Mouse (Mus musculus): ENCODE data around the gene Wdr64.

The Wdr64 gene

DNA sequence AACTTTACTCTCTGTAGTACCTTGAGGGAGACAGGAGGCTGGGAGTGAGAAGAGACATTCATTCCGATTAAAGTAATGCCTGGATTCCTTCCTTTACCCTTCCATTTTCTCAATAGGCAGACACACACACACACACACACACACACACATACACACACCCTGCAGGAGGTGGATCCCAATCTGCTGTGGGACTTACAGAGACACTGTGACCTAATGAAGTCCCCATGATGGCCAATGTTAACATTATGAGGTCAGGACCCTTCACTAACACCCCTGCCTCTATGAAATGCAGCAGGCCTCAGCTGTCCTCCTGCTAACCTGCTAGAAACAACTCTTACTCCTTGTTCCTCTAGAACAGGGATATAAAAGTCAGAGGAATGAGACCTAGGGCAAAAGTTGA lies at the start of gene Wdr64:
TSS of gene Wdr64 (plus strand) at position 301 of the 400 bp plus-strand sequence.
- DNase-seq, result no peak

- no peak for DNase-seq
These were observed 49.8 kb upstream of the Wdr64 start for GRCm38 (mm10) chr1:175648615-175649014.

DNA sequence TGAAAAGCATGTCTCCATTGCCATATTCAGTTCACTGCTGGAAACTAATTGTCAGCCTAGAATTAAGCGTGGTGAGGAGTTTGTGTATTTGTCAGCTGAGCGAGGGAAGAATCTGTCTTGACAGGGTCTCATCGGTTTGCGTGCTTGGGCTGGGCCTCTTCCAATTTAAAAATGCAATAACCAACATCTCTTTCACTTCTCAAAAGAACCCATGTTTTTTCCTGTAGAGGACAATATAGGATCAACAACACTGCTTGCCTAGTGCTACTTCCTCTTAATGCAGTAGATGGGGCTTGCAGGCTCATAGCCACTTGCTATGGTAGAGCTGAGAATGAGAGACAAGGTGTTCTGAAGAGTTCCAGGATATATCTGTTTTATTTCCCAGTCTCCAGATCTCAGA lies 38.5 kb upstream of the Wdr64 start:
- DNase-seq, result no peak

- DNase-seq, result peak; percentile 20 to 37
These were observed 29.6 kb upstream of the Wdr64 start for GRCm38 (mm10) chr1:175668666-175669405.

DNA sequence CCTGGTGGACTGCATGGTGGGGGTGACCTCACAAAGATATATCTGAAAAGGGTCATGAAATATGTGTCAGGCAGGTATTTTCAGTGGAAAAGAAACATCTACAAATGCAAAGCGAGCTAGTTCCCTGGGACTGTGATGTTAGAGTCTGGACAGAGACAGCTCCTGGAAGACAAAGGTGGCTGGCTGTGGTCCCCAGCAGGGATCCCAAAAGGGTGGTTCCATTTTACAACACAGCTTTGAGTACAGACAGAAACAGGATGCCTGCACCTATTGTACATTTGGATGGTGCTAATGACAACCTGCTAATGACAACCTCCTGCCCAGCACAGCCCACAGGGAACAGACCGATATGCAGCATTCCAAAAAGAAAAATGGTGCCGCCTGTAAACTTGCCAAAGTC lies 28.9 kb upstream of the Wdr64 start:
- DNase-seq, result no peak

DNA sequence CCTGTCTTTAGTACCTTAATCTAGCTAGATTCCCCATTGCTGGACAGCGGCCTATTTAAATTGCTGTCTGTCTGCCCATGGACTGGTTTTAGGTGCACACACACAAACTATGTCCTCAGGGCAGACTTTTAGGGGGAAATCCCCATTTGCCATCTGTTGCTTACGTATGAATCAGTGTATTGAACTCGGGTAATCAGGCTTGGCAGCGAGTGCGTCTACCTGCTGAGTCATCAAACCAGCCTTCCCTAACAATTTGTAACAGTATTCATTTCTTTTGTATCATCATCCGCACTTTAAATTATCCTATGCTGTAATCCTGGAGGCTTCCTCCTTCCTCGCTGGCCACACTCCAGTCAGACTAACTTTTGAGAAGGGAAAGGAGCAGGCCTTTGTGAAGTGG lies 28.4 kb upstream of the Wdr64 start:
- DNase-seq, result no peak

DNA sequence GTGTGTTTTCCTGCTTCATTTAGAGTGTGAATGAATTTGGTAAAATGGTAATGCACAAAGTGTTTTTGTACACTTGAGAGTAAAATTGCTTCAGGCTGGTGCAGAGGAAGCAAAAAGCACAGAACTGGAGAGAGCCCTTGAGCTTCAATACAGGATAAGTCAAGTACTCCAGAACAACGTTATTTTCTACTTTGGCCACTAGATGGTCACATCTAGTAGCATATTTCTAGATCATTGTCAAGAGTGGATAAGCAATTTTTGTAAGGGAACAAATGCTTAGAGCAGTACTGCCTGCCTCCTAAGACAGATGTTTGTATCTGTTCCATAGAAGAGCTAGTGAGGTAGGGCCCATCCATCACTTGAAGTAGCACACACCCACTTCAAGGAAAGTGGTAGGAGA lies 26.8 kb upstream of the Wdr64 start:
- DNase-seq, result no peak

DNA sequence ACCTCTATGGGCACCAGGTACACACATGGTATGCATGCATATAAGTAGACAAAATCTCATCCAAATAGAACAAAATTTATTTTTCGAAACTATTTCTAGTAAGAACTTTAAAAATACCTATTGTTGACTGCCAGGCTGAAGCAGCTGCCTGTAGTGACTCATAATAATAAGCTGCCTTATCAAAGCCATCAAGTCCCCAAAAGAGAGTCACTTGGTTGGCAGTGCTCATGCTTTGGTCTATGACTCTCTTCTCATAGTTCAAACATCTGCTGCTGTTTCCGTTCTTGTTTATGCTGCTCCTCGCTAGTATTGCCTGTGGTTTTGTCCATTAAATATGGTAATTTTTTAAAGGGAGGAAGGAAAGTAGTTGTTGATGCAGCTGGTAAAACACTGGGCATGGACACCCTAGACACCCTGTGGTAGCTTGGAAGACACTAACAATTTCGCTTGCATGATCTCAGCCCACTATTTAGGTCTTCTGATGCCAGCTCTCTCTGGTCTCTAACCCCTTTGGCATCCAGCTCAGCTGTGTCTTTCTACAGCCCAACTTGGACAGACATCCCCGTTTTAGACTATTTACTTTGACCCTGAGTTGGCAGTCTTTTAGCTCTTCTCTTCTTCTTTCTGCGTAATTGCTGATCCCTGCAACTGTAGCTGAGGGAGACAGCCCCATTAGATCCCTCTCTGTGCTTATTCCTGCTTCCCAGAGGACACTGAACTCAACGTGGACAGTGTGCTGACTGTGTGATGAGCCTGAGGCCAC lies 24.6 kb upstream of the Wdr64 start:
- DNase-seq, result no peak

GRCm38 (mm10) chr1:175675116-175675515 lies 23.3 kb upstream of the Wdr64 start:
- no peak for DNase-seq

DNA sequence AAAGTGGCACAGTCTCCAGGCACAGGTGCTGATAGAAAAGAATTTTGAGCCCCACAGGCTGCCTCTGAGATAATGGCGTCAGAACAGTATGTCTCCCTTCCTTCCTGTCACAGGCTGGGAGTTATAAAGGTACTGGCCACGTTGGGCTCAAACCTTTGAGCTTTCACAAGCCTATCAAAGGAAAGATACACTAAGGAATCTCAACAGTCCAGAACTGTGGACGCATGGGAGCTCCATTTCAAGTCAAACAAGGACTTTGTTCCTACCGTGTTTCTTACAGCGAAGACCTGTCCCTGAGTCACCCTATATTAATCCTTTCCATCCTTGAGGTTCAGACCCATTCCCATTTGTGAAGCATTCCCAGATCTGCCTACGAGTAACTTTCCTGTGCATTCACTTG lies 20.9 kb upstream of the Wdr64 start:
- DNase-seq, result no peak

DNA sequence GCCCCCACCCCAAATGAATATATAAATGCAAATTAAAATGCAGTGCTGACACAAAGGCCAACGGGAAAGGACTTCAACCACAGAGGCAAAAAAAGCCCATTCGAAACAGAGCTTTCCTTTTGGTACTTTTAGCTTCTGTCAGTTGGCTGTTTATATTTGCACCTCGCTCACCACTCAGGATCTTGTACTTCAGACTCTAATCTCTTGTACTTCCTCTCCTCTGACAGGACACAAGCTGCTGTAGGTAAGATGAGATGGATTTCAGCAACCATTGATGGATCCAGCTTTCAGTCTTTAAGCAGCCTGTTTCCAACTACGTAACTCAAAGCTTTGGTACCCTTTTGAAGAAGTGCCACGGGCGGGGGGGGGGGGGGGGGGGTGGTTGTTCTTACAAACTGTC lies 17.4 kb upstream of the Wdr64 start:
- DNase-seq, result no peak

DNA sequence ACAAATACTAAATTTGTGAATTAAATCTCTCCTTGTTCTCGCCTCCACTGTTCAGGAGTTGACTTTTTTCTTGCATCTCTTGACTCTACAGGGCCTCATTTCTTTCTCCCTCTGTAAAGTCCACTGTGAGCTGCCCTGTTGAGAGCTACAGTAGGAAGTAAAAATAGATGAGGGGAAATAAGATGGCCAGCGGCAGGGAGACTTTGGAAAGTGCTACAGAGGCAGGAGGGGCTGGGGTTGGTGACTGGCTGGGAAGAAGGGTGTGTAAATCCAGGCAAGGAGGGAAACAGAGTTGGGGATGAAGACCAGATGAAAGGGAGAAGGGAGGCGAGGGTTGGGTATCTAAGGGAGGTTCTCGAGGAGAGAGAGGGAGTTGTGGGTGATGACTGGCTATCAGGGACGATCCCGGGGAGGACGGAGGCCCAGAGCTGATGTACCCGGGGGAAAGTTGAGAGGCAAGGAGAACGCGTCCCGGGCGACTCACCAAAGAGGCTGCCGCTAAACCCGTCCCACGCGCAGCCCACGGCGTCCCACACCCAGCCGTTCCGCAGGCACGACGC lies 6.6 kb upstream of the Wdr64 start:
- no peak for DNase-seq

DNA sequence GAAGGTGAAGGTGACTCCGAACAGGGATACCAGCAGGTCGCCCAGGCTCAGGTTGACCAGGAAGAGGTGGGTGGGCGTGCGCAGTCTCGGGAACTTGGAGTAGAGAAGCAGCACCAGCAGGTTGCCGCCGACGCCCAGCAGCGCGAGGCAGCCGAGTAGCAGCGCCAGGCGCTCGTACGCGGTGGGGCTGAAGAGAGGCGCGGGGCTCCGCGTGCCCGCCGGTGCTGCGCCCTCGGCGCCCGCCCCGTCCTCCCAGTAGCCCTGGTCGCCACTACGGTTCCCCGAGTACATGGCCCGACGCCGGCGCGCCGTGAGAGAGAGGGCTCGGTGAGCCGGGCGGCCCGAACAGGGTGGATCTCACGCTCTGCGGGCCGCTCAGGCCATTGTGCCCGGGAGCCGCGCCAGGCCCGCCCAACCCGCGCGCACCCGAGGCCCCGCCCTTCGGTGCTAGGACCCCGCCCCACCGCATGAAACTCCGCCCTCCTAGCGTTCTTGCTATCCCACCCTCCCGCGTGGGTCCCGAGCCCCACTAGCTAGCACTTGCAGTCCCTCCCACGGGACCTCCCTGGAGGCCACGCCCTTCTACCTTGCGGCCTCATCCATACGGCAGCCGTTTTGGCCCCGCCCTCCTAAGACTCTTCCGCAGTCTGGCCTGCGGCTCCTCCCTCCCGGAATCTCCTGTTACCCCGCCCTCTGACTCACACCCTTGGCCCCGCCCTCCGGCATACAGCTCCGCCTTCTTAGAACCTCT lies 6.0 kb upstream of the Wdr64 start, which contains the start of the genes Opn3 and Chml:
TSS of gene Opn3 (minus strand) at position 531 of the 751 bp plus-strand sequence.
TSS of gene Chml (minus strand) at position 656 of the 751 bp plus-strand sequence.
- peak; percentile 99 for DNase-seq

GRCm38 (mm10) chr1:175692997-175693361 lies 5.4 kb upstream of the Wdr64 start:
- no peak for DNase-seq

GRCm38 (mm10) chr1:175693429-175693960 lies 4.9 kb upstream of the Wdr64 start:
- peak in 1 of 2 experiments; percentile 10 for DNase-seq

- no peak for DNase-seq
These were observed 982 bp downstream of the Wdr64 start for GRCm38 (mm10) chr1:175699375-175699774.

GRCm38 (mm10) chr1:175699796-175700195 lies 1.4 kb downstream of the Wdr64 start:
- DNase-seq, result no peak

DNA sequence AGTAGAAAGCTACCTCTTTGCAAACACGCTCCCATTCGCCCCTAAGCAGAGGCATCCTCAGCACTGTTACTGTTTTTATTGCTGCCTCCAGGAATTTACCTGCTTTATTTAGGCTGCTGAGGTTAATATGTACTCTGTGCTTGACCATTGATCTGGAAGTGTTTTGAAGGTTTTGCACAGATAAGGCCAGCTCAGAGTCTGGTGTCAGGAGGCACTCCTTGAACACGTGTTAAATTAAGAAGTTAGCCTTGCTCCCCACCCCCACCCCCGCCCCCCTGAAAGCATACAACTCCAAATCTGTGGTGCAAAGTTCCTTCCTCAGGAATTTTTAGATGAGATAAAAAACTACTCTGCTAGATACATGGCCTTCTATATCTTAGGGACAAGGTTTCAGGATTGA lies 2.8 kb downstream of the Wdr64 start:
- DNase-seq, result no peak

DNA sequence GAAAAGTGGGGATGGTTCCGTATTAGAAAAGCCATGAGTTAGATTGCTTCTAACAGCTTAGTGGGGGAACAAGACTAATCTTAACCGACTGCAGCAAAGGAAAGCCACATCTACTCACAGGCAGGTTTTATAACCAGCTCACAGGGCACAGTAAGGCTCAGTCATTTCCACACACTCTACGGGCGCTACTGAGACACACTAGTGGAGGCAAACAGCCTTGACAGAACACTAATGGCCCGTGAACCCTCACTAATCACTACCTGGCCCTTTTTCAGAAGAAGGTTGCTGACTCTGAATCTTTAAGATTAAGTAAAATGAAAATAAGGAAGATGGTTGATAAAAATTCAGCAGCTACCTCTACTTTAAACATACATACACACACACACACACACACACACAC lies 9.2 kb downstream of the Wdr64 start:
- no peak for DNase-seq

GRCm38 (mm10) chr1:175708013-175708412 lies 9.6 kb downstream of the Wdr64 start:
- DNase-seq, result no peak

- DNase-seq, result peak; percentile 28 to 44
These were observed 14.0 kb downstream of the Wdr64 start for GRCm38 (mm10) chr1:175712338-175712909.

- no peak for DNase-seq
These were observed 18.4 kb downstream of the Wdr64 start for GRCm38 (mm10) chr1:175716832-175717231.
